In the genomic region with DNA sequence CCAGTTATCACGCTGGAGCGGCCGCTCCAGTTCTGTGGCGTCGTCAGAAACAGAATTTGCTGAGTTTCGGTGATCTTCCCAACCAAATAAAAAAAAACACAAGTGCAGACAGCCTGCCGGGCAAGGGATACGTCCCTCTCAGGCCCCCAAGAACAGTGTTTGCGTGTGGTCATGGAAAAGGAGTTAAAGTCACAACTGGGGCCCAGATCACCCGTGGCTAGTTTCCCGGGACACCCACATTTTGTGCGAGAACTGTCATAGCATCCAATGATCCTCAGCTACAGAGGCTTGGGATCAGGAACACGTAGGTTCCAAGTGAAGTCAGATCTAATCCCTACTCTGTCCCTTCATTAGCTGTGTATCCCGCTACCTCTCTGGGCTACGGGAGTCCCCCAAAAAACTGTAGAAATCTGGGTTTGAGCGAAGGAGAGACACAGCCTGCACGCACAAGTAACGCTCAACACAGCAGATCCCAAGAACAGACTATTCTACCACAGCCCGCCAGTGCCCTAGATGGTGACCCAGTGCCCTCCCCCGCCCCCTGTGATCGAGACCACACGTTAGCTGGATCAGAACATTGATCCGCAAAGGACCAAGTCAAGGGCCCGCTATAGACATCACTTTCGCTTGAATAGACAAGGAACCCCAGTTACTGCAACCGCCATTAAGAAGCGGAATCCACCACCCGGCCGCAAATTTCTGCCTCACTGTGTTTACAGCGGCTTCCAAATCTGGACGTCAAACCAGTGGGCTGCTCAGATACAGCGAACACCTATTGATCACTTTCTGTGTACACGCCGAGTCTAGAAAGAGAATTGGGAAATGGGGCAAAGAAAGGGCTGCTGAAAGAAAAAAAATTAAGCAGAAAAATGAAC, we compare ENCODE assay signal across 13 mouse cellular contexts. TPM values are rescaled to one million over a fixed set of nuclear protein-coding genes. Genes with fewer than 3 reads are reported as not detected.
DNase-seq lines count a peak whose midpoint lies in the region; ATAC-seq lines count a peak whose summit lies in the region.
"Had no signal": no experiment of that assay in that cellular context is flagged by ENCODE, and none has a peak within 500 bp of the region (broad histone marks: within the 10 kb centered on the region; RNA-seq: fewer than 3 reads in every experiment).

No protein-coding gene starts in this region.

- peak overlapping the region; percentile 58 for H3K4me2 ChIP-seq in heart, embryonic 11.5 days
- peak overlapping the region; percentile 36 for H3K4me2 ChIP-seq in hindbrain, embryonic 13.5 days
- H3K4me2 ChIP-seq in neural tube, embryonic 12.5 days (replicated peaks) = peak overlapping the region; percentile 48

- peaks cover 11% of the 10 kb centered on the region for H3K4me1 ChIP-seq in heart, embryonic 11.5 days (ENCODE audit: control insufficient read depth, insufficient read depth, low read length)
- peaks cover 27% of the 10 kb centered on the region for H3K4me1 ChIP-seq in hindbrain, embryonic 13.5 days (replicated peaks)
- H3K4me1 ChIP-seq in neural tube, embryonic 12.5 days = peaks cover 27% of the 10 kb centered on the region

- no peak overlapping the region for H3K9ac ChIP-seq in heart, embryonic 11.5 days (ENCODE audit: low read depth, low read length)
- no peak overlapping the region for H3K9ac ChIP-seq in hindbrain, embryonic 13.5 days
- no peak overlapping the region for H3K9ac ChIP-seq in neural tube, embryonic 12.5 days
- H3K9ac ChIP-seq: lung, embryonic 15.5 days had no signal

- H3K9me3 ChIP-seq in heart, embryonic 11.5 days (replicated peaks; ENCODE audit: control insufficient read depth, low read length) = no peaks in the 10 kb centered on the region
- H3K9me3 ChIP-seq in hindbrain, embryonic 13.5 days = no peaks in the 10 kb centered on the region
- H3K9me3 ChIP-seq in neural tube, embryonic 12.5 days = no peaks in the 10 kb centered on the region
- H3K9me3 ChIP-seq: lung, embryonic 15.5 days had no signal

- DNase-seq in heart, postnatal 25 days (ENCODE audit: low spot score) = no peak
- DNase-seq in retina, embryonic 14.5 days (ENCODE audit: low spot score) = peak; percentile 30
- DNase-seq in retina, postnatal 1 day = no peak
- no peak for DNase-seq in cerebellum, postnatal 10 days
- DNase-seq in gastrocnemius, postnatal 14 days = no peak
- DNase-seq: cerebellum, adult 9-10 months; kidney, postnatal 25 days; right cerebral cortex, adult 18-20 months had no signal

- peak overlapping the region; percentile 33 for H3K4me3 ChIP-seq in heart, embryonic 11.5 days (ENCODE audit: low read depth, low read length)
- H3K4me3 ChIP-seq in hindbrain, embryonic 13.5 days = peak overlapping the region; percentile 2; the same call in 1 of the 2 replicates
- H3K4me3 ChIP-seq in neural tube, embryonic 12.5 days = peak overlapping the region; percentile 19; the same call in 1 of the 2 replicates

- WGBS in heart, embryonic 11.5 days (ENCODE audit: insufficient replicate concordance) = 4% methylated on average over 34 of the region's 34 CpGs
- WGBS in hindbrain, embryonic 13.5 days = 3% methylated on average over 34 of the region's 34 CpGs
- WGBS in neural tube, embryonic 12.5 days = 4% methylated on average over 34 of the region's 34 CpGs

- no peak overlapping the region for H3K27ac ChIP-seq in heart, embryonic 11.5 days (ENCODE audit: low read depth, low read length)
- H3K27ac ChIP-seq in hindbrain, embryonic 13.5 days = no peak overlapping the region
- H3K27ac ChIP-seq in neural tube, embryonic 12.5 days = no peak overlapping the region
- H3K27ac ChIP-seq: lung, embryonic 15.5 days had no signal

- no peak for ATAC-seq in heart, embryonic 11.5 days (replicated peaks; ENCODE audit: insufficient number of reproducible peaks, low FRiP score, low TSS enrichment)
- ATAC-seq in hindbrain, embryonic 13.5 days (ENCODE audit: low FRiP score) = no peak
- ATAC-seq in neural tube, embryonic 12.5 days (ENCODE audit: low FRiP score, low read depth) = no peak
- ATAC-seq: Patski had no signal

- no peaks in the 10 kb centered on the region for H3K36me3 ChIP-seq in heart, embryonic 11.5 days (ENCODE audit: control insufficient read depth, insufficient read depth, low read length)
- H3K36me3 ChIP-seq in hindbrain, embryonic 13.5 days = no peaks in the 10 kb centered on the region
- no peaks in the 10 kb centered on the region for H3K36me3 ChIP-seq in neural tube, embryonic 12.5 days
- H3K36me3 ChIP-seq: lung, embryonic 15.5 days had no signal

- intact Hi-C loops in heart, postnatal 25 days (cut with DNase I) = loop anchor here (10.0 kb wide), 1 partner anchor 377 kb away; no protein-coding TSS in a partner anchor
- intact Hi-C loops in gastrocnemius, postnatal 14 days (cut with DNase I; ENCODE audit: low total_unique reads) = no loop called here

- H3K27me3 ChIP-seq in heart, embryonic 11.5 days (ENCODE audit: control insufficient read depth, insufficient read depth, low read length) = peaks cover 87% of the 10 kb centered on the region
- H3K27me3 ChIP-seq in hindbrain, embryonic 13.5 days = peaks cover 97% of the 10 kb centered on the region
- H3K27me3 ChIP-seq in neural tube, embryonic 12.5 days (replicated peaks) = peaks cover 90% of the 10 kb centered on the region
- H3K27me3 ChIP-seq: Patski had no signal

RNA-seq across cellular contexts. Expression of a gene that starts 6.5 kb away (rescaled TPM):
- polyA plus RNA-seq in heart, embryonic 11.5 days (2014; fragmentation: Nextera tagmentation; extraction: Ambion mirVana) = 18.3 and 18.6 TPM in 2 replicates
- total RNA-seq in heart, postnatal 25 days (2021) = 1 to 10 TPM; 4.0 to 5.1 TPM
- 28.6 and 59.6 TPM in 2 replicates for polyA plus RNA-seq in hindbrain, embryonic 13.5 days (2015; fragmentation: Nextera tagmentation; extraction: Ambion mirVana)
- polyA plus RNA-seq in neural tube, embryonic 12.5 days (2016; fragmentation: Nextera tagmentation; extraction: Ambion mirVana) = 38.8 and 50.5 TPM in 2 replicates
- 1 to 10 TPM; 2.9 to 3.8 TPM for total RNA-seq in gastrocnemius, postnatal 14 days (2021)
